Mouse (Mus musculus) cerebellum, postnatal 25 days (tissue): ENCODE measurements at regions not wholly inside any gene's neighbourhood (a gene's known extent, or its start where the extent isn't known, plus 50 kb on each side); places are given as distances from the start of the nearest gene placed in this dataset.

Experiments
- DNase-seq, 2 experiments: peaks; one replicate each; pipeline ENCODE4 v3.0.0; 2021; ENCODE audit warnings: mixed read lengths in 2 of 2

GRCm38 (mm10) chr2:74087375-74087774, 176.2 kb upstream of the Atp5g3 start:
- DNase-seq = no peak

- no peak for DNase-seq
These were observed 173.8 kb upstream of the Atp5g3 start for GRCm38 (mm10) chr2:74084971-74085370.

GRCm38 (mm10) chr2:74076774-74077173, 165.6 kb upstream of the Atp5g3 start:
- DNase-seq = no peak

GRCm38 (mm10) chr2:74075566-74075965, 164.4 kb upstream of the Atp5g3 start:
- DNase-seq = no peak

- no peak for DNase-seq
These were observed 162.3 kb upstream of the Atp5g3 start for GRCm38 (mm10) chr2:74073396-74073795.

- peak; percentile 74 to 83 for DNase-seq
These were observed 155.5 kb upstream of the Atp5g3 start for GRCm38 (mm10) chr2:74066652-74067051.

GRCm38 (mm10) chr2:74064369-74064768, 153.2 kb upstream of the Atp5g3 start:
- DNase-seq = peak in 1 of 2 experiments; percentile 8

GRCm38 (mm10) chr2:74063777-74064176, 152.7 kb upstream of the Atp5g3 start:
- DNase-seq = peak; percentile 81 to 86

- no peak for DNase-seq
These were observed 152.2 kb upstream of the Atp5g3 start for GRCm38 (mm10) chr2:74063302-74063701.

- DNase-seq = no peak
These were observed 131.3 kb upstream of the Atp5g3 start for GRCm38 (mm10) chr2:74042430-74042829.

GRCm38 (mm10) chr2:74039580-74039979, 128.5 kb upstream of the Atp5g3 start:
- no peak for DNase-seq

GRCm38 (mm10) chr2:74036043-74036442, 124.9 kb upstream of the Atp5g3 start:
- no peak for DNase-seq

- DNase-seq = no peak
These were observed 121.3 kb upstream of the Atp5g3 start for GRCm38 (mm10) chr2:74032177-74033021.

- no peak for DNase-seq
These were observed 118.8 kb upstream of the Atp5g3 start for GRCm38 (mm10) chr2:74029938-74030337.

- peak; percentile 41 to 62 for DNase-seq
These were observed 116.4 kb upstream of the Atp5g3 start for GRCm38 (mm10) chr2:74027404-74028104.

GRCm38 (mm10) chr2:74015146-74015545, 104.0 kb upstream of the Atp5g3 start:
- DNase-seq = no peak

- DNase-seq = no peak
These were observed 103.1 kb upstream of the Atp5g3 start for GRCm38 (mm10) chr2:74014201-74014600.

GRCm38 (mm10) chr2:73998531-73998930, 87.4 kb upstream of the Atp5g3 start:
- no peak for DNase-seq

GRCm38 (mm10) chr2:73996986-73997385, 85.9 kb upstream of the Atp5g3 start:
- no peak for DNase-seq

GRCm38 (mm10) chr2:73991818-73992217, 80.7 kb upstream of the Atp5g3 start:
- no peak for DNase-seq

GRCm38 (mm10) chr2:73987441-73988105, 76.4 kb upstream of the Atp5g3 start:
- DNase-seq = peak; percentile 53 to 55

GRCm38 (mm10) chr2:73985911-73986250, 74.8 kb upstream of the Atp5g3 start:
- peak in 1 of 2 experiments; percentile 73 for DNase-seq

GRCm38 (mm10) chr2:73985238-73985910, 74.2 kb upstream of the Atp5g3 start:
- peak; percentile 61 to 72 for DNase-seq
